Mouse (Mus musculus) liver, embryonic 12.5 days (tissue): ENCODE results near the gene Arhgap17. TPM values are rescaled to one million over a fixed set of nuclear protein-coding genes. Genes with fewer than 3 reads are reported as not detected.

ENCODE experiments used
- ATAC-seq: fragments of 200-750 bp; cut with Nextera tagmentation; 2 replicates; pipeline ENCODE4 v1.8.0; 2017; ENCODE audit warnings: moderate number of reproducible peaks, mild to moderate bottlenecking, moderate library complexity
- H3K27ac ChIP-seq: fragments of 300-500 bp; sonication (generic); 2 replicates; pipeline ENCODE4 v1.5.1; 2016; ENCODE audit warnings: mild to moderate bottlenecking
- H3K27me3 ChIP-seq: fragments of 300-500 bp; sonication (generic); replicated peaks from 2 replicates; pipeline ENCODE4 v1.6.1; 2016; ENCODE audit warnings: mild to moderate bottlenecking, moderate library complexity
- H3K36me3 ChIP-seq: fragments of 300-500 bp; sonication (generic); 2 replicates; pipeline ENCODE4 v1.6.1; 2016; ENCODE audit warnings: mild to moderate bottlenecking, moderate library complexity
- H3K4me1 ChIP-seq: fragments of 300-500 bp; sonication (generic); 2 replicates; pipeline ENCODE4 v1.6.1; 2016
- H3K4me2 ChIP-seq: fragments of 300-500 bp; sonication (generic); 2 replicates; pipeline ENCODE4 v1.6.1; 2016; ENCODE audit warnings: mild to moderate bottlenecking, moderate library complexity
- H3K4me3 ChIP-seq: fragments of 300-500 bp; sonication (generic); 2 replicates; pipeline ENCODE4 v1.5.1; 2016; ENCODE audit warnings: mild to moderate bottlenecking, moderate library complexity
- H3K9ac ChIP-seq: fragments of 300-500 bp; sonication (generic); 2 replicates; pipeline ENCODE4 v1.6.1; 2016; ENCODE audit warnings: mild to moderate bottlenecking, moderate library complexity
- H3K9me3 ChIP-seq: fragments of 300-500 bp; sonication (generic); replicated peaks from 2 replicates; pipeline ENCODE4 v1.6.1; 2016; ENCODE audit warnings: mild to moderate bottlenecking, moderate library complexity
- WGBS: fragments of 180-500 bp; shearing (Covaris S2); methylation state at CpG from one replicate; pipeline ENCODE4 v1.1.7; 2016; ENCODE audit not compliant: insufficient replicate concordance; 5-methylcytosine and 5-hydroxymethylcytosine counted together
- polyA plus RNA-seq: library from polyadenylated mRNA; unstranded; fragments of >200 nt; fragmentation: Nextera tagmentation; extraction: Ambion mirVana; gene quantifications from 2 replicates; pipeline ENCODE4 v1.2.1, GENCODE M21; 2016

The Arhgap17 gene
- polyA plus RNA-seq, 1 experiment from 2014 or later = 16.7 TPM

GRCm38 (mm10) chr7:123353879-123354278 lies 15.8 kb downstream of the Arhgap17 start:
- peak overlapping the region; percentile 72 for H3K4me2 ChIP-seq
- H3K4me3 ChIP-seq = peak overlapping the region; percentile 31
- ATAC-seq = peak; percentile 92
- H3K27me3 ChIP-seq = no peaks in the 10 kb centered on the region
- H3K4me1 ChIP-seq = peaks cover 95% of the 10 kb centered on the region
- H3K9ac ChIP-seq = peak overlapping the region; percentile 65
- H3K36me3 ChIP-seq = peaks cover 15% of the 10 kb centered on the region
- peak overlapping the region; percentile 88 for H3K27ac ChIP-seq
- 15% methylated on average over 5 of the region's 5 CpGs for WGBS
- H3K9me3 ChIP-seq = no peaks in the 10 kb centered on the region

- H3K9me3 ChIP-seq = no peaks in the 10 kb centered on the region
- H3K36me3 ChIP-seq = peaks cover 15% of the 10 kb centered on the region
- no peaks in the 10 kb centered on the region for H3K27me3 ChIP-seq
- ATAC-seq = no peak
- peaks cover 96% of the 10 kb centered on the region for H3K4me1 ChIP-seq
- H3K27ac ChIP-seq = peak overlapping the region; percentile 83
- H3K4me3 ChIP-seq = no peak overlapping the region
- H3K4me2 ChIP-seq = peak overlapping the region; percentile 72
- peak overlapping the region; percentile 56 for H3K9ac ChIP-seq
- WGBS = 89% methylated on average over 4 of the region's 4 CpGs
Observed at GRCm38 (mm10) chr7:123353081-123353480, 16.6 kb downstream of the Arhgap17 start.

- Histone ChIP-seq H3K4me1 (peaks cover 88% of the 10 kb centered on the region), H3K27ac (no peak overlapping the region), H3K4me3 (no peak overlapping the region), H3K36me3 (0 out of 2 replicates have a peak, but pooled peaks cover 3% of the 10 kb centered on the region), H3K9me3 (no peaks in the 10 kb centered on the region), H3K27me3 (no peaks in the 10 kb centered on the region), H3K9ac (no peak overlapping the region), H3K4me2 (no peak overlapping the region)
- no peak for ATAC-seq
- 83% methylated on average over 2 of the region's 2 CpGs for WGBS
Observed at GRCm38 (mm10) chr7:123350243-123350642, 19.5 kb downstream of the Arhgap17 start.

- Histone ChIP-seq H3K4me1 (peaks cover 88% of the 10 kb centered on the region), H3K9me3 (no peaks in the 10 kb centered on the region), H3K27ac (peak overlapping the region; percentile 8; the same call in 1 of the 2 replicates), H3K4me3 (no peak overlapping the region), H3K9ac (no peak overlapping the region), H3K36me3 (0 out of 2 replicates have a peak, but pooled peaks cover 3% of the 10 kb centered on the region), H3K27me3 (no peaks in the 10 kb centered on the region), H3K4me2 (no peak overlapping the region)
- 72% methylated on average over 11 of the region's 11 CpGs for WGBS
- no peak for ATAC-seq
Observed at GRCm38 (mm10) chr7:123349813-123350212, 19.9 kb downstream of the Arhgap17 start.

GRCm38 (mm10) chr7:123346631-123347290 lies 23.0 kb downstream of the Arhgap17 start:
- no peak for ATAC-seq
- no peaks in the 10 kb centered on the region for H3K9me3 ChIP-seq
- 84% methylated on average over 7 of the region's 7 CpGs for WGBS
- H3K36me3 ChIP-seq = 0 out of 2 replicates have a peak, but pooled peaks cover 3% of the 10 kb centered on the region
- H3K4me3 ChIP-seq = no peak overlapping the region
- H3K4me1 ChIP-seq = peaks cover 82% of the 10 kb centered on the region
- no peaks in the 10 kb centered on the region for H3K27me3 ChIP-seq
- H3K9ac ChIP-seq = no peak overlapping the region
- H3K4me2 ChIP-seq = no peak overlapping the region
- no peak overlapping the region for H3K27ac ChIP-seq

- Histone ChIP-seq H3K9me3 (no peaks in the 10 kb centered on the region), H3K27ac (no peak overlapping the region), H3K4me1 (peaks cover 83% of the 10 kb centered on the region), H3K9ac (no peak overlapping the region), H3K4me2 (no peak overlapping the region), H3K4me3 (no peak overlapping the region), H3K27me3 (no peaks in the 10 kb centered on the region), H3K36me3 (no peaks in the 10 kb centered on the region; the same call in 1 of the 2 replicates)
- ATAC-seq = no peak
- WGBS = 73% methylated on average over 3 of the region's 3 CpGs
Observed at GRCm38 (mm10) chr7:123345041-123345544, 24.6 kb downstream of the Arhgap17 start.

GRCm38 (mm10) chr7:123344079-123344780 lies 25.5 kb downstream of the Arhgap17 start:
- Histone ChIP-seq H3K36me3 (no peaks in the 10 kb centered on the region; the same call in 1 of the 2 replicates), H3K4me1 (peaks cover 77% of the 10 kb centered on the region), H3K4me3 (no peak overlapping the region), H3K27me3 (no peaks in the 10 kb centered on the region), H3K27ac (no peak overlapping the region), H3K4me2 (no peak overlapping the region), H3K9ac (no peak overlapping the region), H3K9me3 (no peaks in the 10 kb centered on the region)
- 81% methylated on average over 5 of the region's 5 CpGs for WGBS
- peak; percentile 15; the same call in 1 of the 2 replicates for ATAC-seq

- WGBS = 77% methylated on average over 5 of the region's 5 CpGs
- H3K4me3 ChIP-seq = no peak overlapping the region
- H3K4me2 ChIP-seq = no peak overlapping the region
- no peak overlapping the region for H3K9ac ChIP-seq
- peaks cover 76% of the 10 kb centered on the region for H3K4me1 ChIP-seq
- H3K9me3 ChIP-seq = no peaks in the 10 kb centered on the region
- ATAC-seq = no peak
- no peaks in the 10 kb centered on the region; the same call in 1 of the 2 replicates for H3K36me3 ChIP-seq
- H3K27me3 ChIP-seq = no peaks in the 10 kb centered on the region
- no peak overlapping the region for H3K27ac ChIP-seq
Observed at GRCm38 (mm10) chr7:123341896-123342295, 27.8 kb downstream of the Arhgap17 start.

- Histone ChIP-seq H3K4me3 (no peak overlapping the region), H3K36me3 (no peaks in the 10 kb centered on the region; the same call in 1 of the 2 replicates), H3K27me3 (no peaks in the 10 kb centered on the region), H3K9ac (no peak overlapping the region), H3K27ac (peak overlapping the region; percentile 36; the same call in 1 of the 2 replicates), H3K4me2 (no peak overlapping the region), H3K4me1 (peaks cover 63% of the 10 kb centered on the region), H3K9me3 (no peaks in the 10 kb centered on the region)
- 66% methylated on average over 8 of the region's 8 CpGs for WGBS
- ATAC-seq = peak; percentile 55
Observed at GRCm38 (mm10) chr7:123338351-123338750, 31.4 kb downstream of the Arhgap17 start.

- Histone ChIP-seq H3K4me1 (peaks cover 52% of the 10 kb centered on the region), H3K9ac (no peak overlapping the region)
Observed at GRCm38 (mm10) chr7:123336322-123336721, 33.4 kb downstream of the Arhgap17 start.

GRCm38 (mm10) chr7:123330506-123330905 lies 39.2 kb downstream of the Arhgap17 start:
- 0 out of 2 replicates have a peak, but pooled peaks have one; percentile 20 for ATAC-seq

More at GRCm38 (mm10) chr7:123336322-123336721, 33.4 kb downstream of the Arhgap17 start:
- Histone ChIP-seq H3K27me3 (no peaks in the 10 kb centered on the region), H3K4me3 (no peak overlapping the region), H3K9me3 (no peaks in the 10 kb centered on the region), H3K4me2 (no peak overlapping the region), H3K27ac (no peak overlapping the region), H3K36me3 (peaks cover 4% of the 10 kb centered on the region; the same call in 1 of the 2 replicates)
- ATAC-seq = no peak
- 55% methylated on average over 1 of the region's 1 CpGs for WGBS

GRCm38 (mm10) chr7:123327909-123328308 lies 41.8 kb downstream of the Arhgap17 start:
- no peak overlapping the region for H3K9ac ChIP-seq

More at GRCm38 (mm10) chr7:123330506-123330905, 39.2 kb downstream of the Arhgap17 start:
- Histone ChIP-seq H3K9ac (no peak overlapping the region), H3K27me3 (no peaks in the 10 kb centered on the region), H3K4me2 (no peak overlapping the region), H3K4me3 (no peak overlapping the region), H3K36me3 (peaks cover 39% of the 10 kb centered on the region), H3K4me1 (peaks cover 39% of the 10 kb centered on the region), H3K27ac (no peak overlapping the region), H3K9me3 (no peaks in the 10 kb centered on the region)
- WGBS = 87% methylated on average over 9 of the region's 9 CpGs

More at GRCm38 (mm10) chr7:123327909-123328308, 41.8 kb downstream of the Arhgap17 start:
- peaks cover 63% of the 10 kb centered on the region for H3K36me3 ChIP-seq
- no peaks in the 10 kb centered on the region for H3K27me3 ChIP-seq
- WGBS = 85% methylated on average over 4 of the region's 4 CpGs
- H3K27ac ChIP-seq = peak overlapping the region; percentile 80; the same call in 1 of the 2 replicates
- H3K4me1 ChIP-seq = peaks cover 65% of the 10 kb centered on the region
- no peak overlapping the region for H3K4me3 ChIP-seq
- no peak overlapping the region for H3K4me2 ChIP-seq
- no peak for ATAC-seq
- H3K9me3 ChIP-seq = no peaks in the 10 kb centered on the region
